Mouse (Mus musculus) ES-E14 (cell line): Measurements from ENCODE around the gene Krt16.

Source experiments
- CHD2 ChIP-seq: IDR thresholded peaks from 2 replicates; pipeline ENCODE4 v1.6.1; 2014; ENCODE audit warnings: mild to moderate bottlenecking, low read depth, low read length, inconsistent platforms
- HCFC1 ChIP-seq: IDR thresholded peaks from 2 replicates; pipeline ENCODE4 v1.6.1; 2012; ENCODE audit warnings: low read length, inconsistent platforms, borderline replicate concordance; ENCODE audit not compliant: insufficient read depth
- ZC3H11A ChIP-seq: IDR thresholded peaks from 2 replicates; pipeline ENCODE4 v1.6.1; 2012; ENCODE audit warnings: low read depth, mild to moderate bottlenecking, inconsistent platforms, low read length, borderline replicate concordance
- ZNF384 ChIP-seq: IDR thresholded peaks from 2 replicates; pipeline ENCODE4 v1.6.1; 2012; ENCODE audit warnings: low read depth, low read length, inconsistent platforms

DNA sequence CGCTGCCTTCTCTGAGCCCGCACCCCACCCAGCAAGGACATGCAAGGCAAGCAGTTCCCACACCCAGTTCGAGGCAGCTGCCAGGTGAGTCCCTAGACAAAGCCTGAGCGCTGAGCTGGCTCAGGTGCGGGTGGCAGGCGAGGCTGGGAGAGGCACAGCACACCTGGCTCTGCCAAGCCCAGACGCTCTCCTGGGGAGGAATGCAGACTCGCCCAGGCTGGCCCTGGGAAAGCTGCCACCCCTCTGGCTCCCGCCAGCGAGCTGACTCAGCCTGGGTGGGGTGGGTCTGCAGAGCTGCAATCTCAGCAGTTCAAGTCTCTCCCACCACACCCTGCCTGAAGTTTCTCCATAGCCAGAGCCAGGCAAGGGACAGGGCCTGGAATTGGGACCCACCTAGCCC is 38.3 kb upstream of the Krt16 start:
- TF ChIP-seq CHD2 (no peak), HCFC1 (no peak), ZNF384 (no peak), ZC3H11A (no peak)
